Comparison of ENCODE assay signal across 8 mouse cellular contexts in the genomic region with DNA sequence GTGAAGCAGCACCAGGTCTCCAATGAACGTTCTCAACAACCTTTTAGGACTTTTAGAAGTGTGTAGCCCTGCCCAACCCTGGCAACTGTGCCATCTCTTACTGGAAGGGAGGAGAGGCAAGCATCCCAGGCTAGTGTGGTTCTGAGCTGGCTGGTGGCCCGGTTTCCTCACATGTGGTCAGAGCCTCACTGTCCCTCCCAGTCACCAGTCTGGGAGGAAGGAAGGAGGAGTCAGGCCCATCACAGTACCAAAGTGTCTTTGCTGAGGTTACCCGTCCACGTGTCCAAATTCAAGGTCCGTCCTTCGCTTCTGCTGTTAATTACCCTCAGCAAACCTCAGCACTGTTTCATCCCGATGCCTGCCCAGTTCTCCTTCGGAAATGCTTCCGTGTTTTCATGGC. TPM values are rescaled to one million over a fixed set of nuclear protein-coding genes. Genes with fewer than 3 reads are reported as not detected.
DNase-seq lines count a peak whose midpoint lies in the region; ATAC-seq and TF ChIP-seq lines count a peak whose summit lies in the region.

No protein-coding gene starts in this region.

- H3K27me3 ChIP-seq in E14TG2a.4 (ENCODE audit: insufficient read depth, low read length): peaks cover 17% of the 10 kb centered on the region
- no peaks in the 10 kb centered on the region for H3K27me3 ChIP-seq in embryonic facial prominence, embryonic 14.5 days (replicated peaks; ENCODE audit: control insufficient read depth, insufficient read depth, low read length)
- no peaks in the 10 kb centered on the region for H3K27me3 ChIP-seq in hindbrain, embryonic 14.5 days (ENCODE audit: control insufficient read depth, insufficient read depth, low read length)
- H3K27me3 ChIP-seq in limb, embryonic 14.5 days (ENCODE audit: control insufficient read depth, insufficient read depth, low read length): no peaks in the 10 kb centered on the region

- H3K4me2 ChIP-seq in embryonic facial prominence, embryonic 14.5 days (ENCODE audit: low read depth, low read length): peak overlapping the region; percentile 62
- H3K4me2 ChIP-seq in hindbrain, embryonic 14.5 days (replicated peaks): peak overlapping the region; percentile 49
- H3K4me2 ChIP-seq in limb, embryonic 14.5 days (replicated peaks; ENCODE audit: low read depth, low read length, severe bottlenecking): peak overlapping the region; percentile 55

- H3K36me3 ChIP-seq in E14TG2a.4 (ENCODE audit: insufficient read depth, low read length): no peaks in the 10 kb centered on the region
- H3K36me3 ChIP-seq in embryonic facial prominence, embryonic 14.5 days (ENCODE audit: control insufficient read depth, insufficient read depth, low read length): no peaks in the 10 kb centered on the region
- H3K36me3 ChIP-seq in hindbrain, embryonic 14.5 days (replicated peaks; ENCODE audit: control insufficient read depth, insufficient read depth): no peaks in the 10 kb centered on the region
- H3K36me3 ChIP-seq in limb, embryonic 14.5 days (ENCODE audit: control insufficient read depth, insufficient read depth, low read length): no peaks in the 10 kb centered on the region

- TF ChIP-seq CTCF in E14TG2a.4 (conservative IDR thresholded peaks at IDR 0.05; ENCODE audit: low read length): no peak

- peak overlapping the region; percentile 41 for H3K9ac ChIP-seq in embryonic facial prominence, embryonic 14.5 days (ENCODE audit: low read depth, low read length)
- H3K9ac ChIP-seq in hindbrain, embryonic 14.5 days: peak overlapping the region; percentile 35; the same call in 1 of the 2 replicates
- 0 out of 2 replicates have a peak overlapping the region, but pooled peaks have one; percentile 29 for H3K9ac ChIP-seq in limb, embryonic 14.5 days (ENCODE audit: low read depth, low read length, severe bottlenecking)

- no peak for TF ChIP-seq POLR2A in limb, embryonic 14.5 days (IDR thresholded peaks at IDR 0.05; ENCODE audit: borderline replicate concordance, extremely low read depth, insufficient read depth, insufficient read length)

- H3K4me3 ChIP-seq in E14TG2a.4 (replicated peaks; ENCODE audit: low read length): peak overlapping the region; percentile 75
- H3K4me3 ChIP-seq in embryonic facial prominence, embryonic 14.5 days (ENCODE audit: low read depth, low read length): peak overlapping the region; percentile 31
- H3K4me3 ChIP-seq in hindbrain, embryonic 14.5 days (replicated peaks; ENCODE audit: low read length): peak overlapping the region; percentile 17
- peak overlapping the region; percentile 32 for H3K4me3 ChIP-seq in limb, embryonic 14.5 days (replicated peaks; ENCODE audit: low read length)

- no peaks in the 10 kb centered on the region for H3K9me3 ChIP-seq in E14TG2a.4 (ENCODE audit: low read length)
- H3K9me3 ChIP-seq in embryonic facial prominence, embryonic 14.5 days (ENCODE audit: control insufficient read depth, low read length): no peaks in the 10 kb centered on the region
- H3K9me3 ChIP-seq in hindbrain, embryonic 14.5 days (ENCODE audit: control insufficient read depth, low read length): no peaks in the 10 kb centered on the region
- no peaks in the 10 kb centered on the region for H3K9me3 ChIP-seq in limb, embryonic 14.5 days (ENCODE audit: control insufficient read depth, low read length)

- ATAC-seq in embryonic facial prominence, embryonic 14.5 days (ENCODE audit: low read depth): peak; percentile 44
- peak; percentile 70; the same call in 1 of the 2 replicates for ATAC-seq in hindbrain, embryonic 14.5 days (ENCODE audit: low FRiP score)
- peak; percentile 39; the same call in 1 of the 2 replicates for ATAC-seq in limb, embryonic 14.5 days (ENCODE audit: low FRiP score, low read depth)
- 0 out of 2 replicates have a peak, but pooled peaks have one; percentile 13 for ATAC-seq in monocyte, adult 5-6 weeks (replicated peaks; ENCODE audit: insufficient number of reproducible peaks, low FRiP score, low TSS enrichment, poor library complexity, severe bottlenecking)
- no peak for ATAC-seq in CD4-positive, CD25-positive, alpha-beta regulatory T cell, adult 4 months

- peaks cover 55% of the 10 kb centered on the region for H3K4me1 ChIP-seq in E14TG2a.4 (replicated peaks; ENCODE audit: low read depth, low read length)
- peaks cover 24% of the 10 kb centered on the region for H3K4me1 ChIP-seq in embryonic facial prominence, embryonic 14.5 days (ENCODE audit: control insufficient read depth, insufficient read depth, low read length)
- H3K4me1 ChIP-seq in hindbrain, embryonic 14.5 days (replicated peaks; ENCODE audit: control insufficient read depth, insufficient read depth, low read length): peaks cover 12% of the 10 kb centered on the region
- H3K4me1 ChIP-seq in limb, embryonic 14.5 days (ENCODE audit: control insufficient read depth, insufficient read depth, low read length): peaks cover 14% of the 10 kb centered on the region

- peak; percentile 85 for DNase-seq in Muller cell, postnatal 12 days (ENCODE audit: inconsistent ontology term)
- peak; percentile 78 for DNase-seq in embryonic facial prominence, embryonic 14.5 days (ENCODE audit: low spot score)
- no peak for DNase-seq in hindbrain, embryonic 14.5 days (ENCODE audit: low spot score)
- peak; percentile 49 for DNase-seq in limb, embryonic 14.5 days (ENCODE audit: low spot score)
- no peak for DNase-seq in B cell, adult 2 months

- 26% methylated on average over 9 of the region's 9 CpGs for WGBS in embryonic facial prominence, embryonic 14.5 days
- WGBS in hindbrain, embryonic 14.5 days: 32% methylated on average over 9 of the region's 9 CpGs
- 26% methylated on average over 9 of the region's 9 CpGs for WGBS in limb, embryonic 14.5 days

- H3K27ac ChIP-seq in embryonic facial prominence, embryonic 14.5 days (replicated peaks; ENCODE audit: low read depth, low read length): peak overlapping the region; percentile 72
- H3K27ac ChIP-seq in hindbrain, embryonic 14.5 days: peak overlapping the region; percentile 41; the same call in 1 of the 2 replicates
- peak overlapping the region; percentile 61; the same call in 1 of the 2 replicates for H3K27ac ChIP-seq in limb, embryonic 14.5 days (replicated peaks; ENCODE audit: low read depth, low read length)

RNA-seq across cellular contexts. Expression of a gene that starts 12.2 kb away (rescaled TPM):
- 4.5 and 5.4 TPM in 2 replicates for polyA plus RNA-seq in embryonic facial prominence, embryonic 14.5 days (2014; fragmentation: Nextera tagmentation; extraction: Ambion mirVana)
- 2.9 and 6.0 TPM in 2 replicates for polyA plus RNA-seq in hindbrain, embryonic 14.5 days (2014; fragmentation: Nextera tagmentation; extraction: Ambion mirVana)
- 10.5 and 11.7 TPM in 2 replicates for polyA plus RNA-seq in limb, embryonic 14.5 days (2012; rRNA removed)
- polyA plus RNA-seq in limb, embryonic 14.5 days (2014; fragmentation: Nextera tagmentation; extraction: Ambion mirVana): 1.6 and 3.1 TPM in 2 replicates
- 0.19 to 0.53 TPM (median 0.49 TPM) in 3 replicates for total RNA-seq in monocyte, adult 5-6 weeks (2017)
- polyA plus RNA-seq in CD4-positive, CD25-positive, alpha-beta regulatory T cell, adult 4 months (2017; shearing (Covaris generic)): not detected

RNA-seq across cellular contexts. Expression of a gene that starts 36.0 kb away (rescaled TPM):
- polyA plus RNA-seq in embryonic facial prominence, embryonic 14.5 days (2014; fragmentation: Nextera tagmentation; extraction: Ambion mirVana): 1,005 and 1,158 TPM in 2 replicates
- 861 and 971 TPM in 2 replicates for polyA plus RNA-seq in hindbrain, embryonic 14.5 days (2014; fragmentation: Nextera tagmentation; extraction: Ambion mirVana)
- 826 and 988 TPM in 2 replicates for polyA plus RNA-seq in limb, embryonic 14.5 days (2012; rRNA removed)
- polyA plus RNA-seq in limb, embryonic 14.5 days (2014; fragmentation: Nextera tagmentation; extraction: Ambion mirVana): 1,025 and 1,058 TPM in 2 replicates
- 498 to 575 TPM (median 546 TPM) in 3 replicates for total RNA-seq in monocyte, adult 5-6 weeks (2017)
- 1,000 to 10,000 TPM in 1 of 2 experiments, 100 to 1,000 TPM in 1; 810 to 1,266 TPM for polyA plus RNA-seq in CD4-positive, CD25-positive, alpha-beta regulatory T cell, adult 4 months (2017; shearing (Covaris generic))

RNA-seq across cellular contexts. Expression of a gene that starts 58.4 kb away (rescaled TPM):
- 10.0 and 12.3 TPM in 2 replicates for polyA plus RNA-seq in embryonic facial prominence, embryonic 14.5 days (2014; fragmentation: Nextera tagmentation; extraction: Ambion mirVana)
- polyA plus RNA-seq in hindbrain, embryonic 14.5 days (2014; fragmentation: Nextera tagmentation; extraction: Ambion mirVana): 11.4 and 11.6 TPM in 2 replicates
- 5.1 and 6.1 TPM in 2 replicates for polyA plus RNA-seq in limb, embryonic 14.5 days (2012; rRNA removed)
- 8.2 and 9.4 TPM in 2 replicates for polyA plus RNA-seq in limb, embryonic 14.5 days (2014; fragmentation: Nextera tagmentation; extraction: Ambion mirVana)
- 0.57 to 5.4 TPM (median 0.85 TPM) in 3 replicates for total RNA-seq in monocyte, adult 5-6 weeks (2017)
- 1 to 10 TPM; 6.4 to 7.2 TPM for polyA plus RNA-seq in CD4-positive, CD25-positive, alpha-beta regulatory T cell, adult 4 months (2017; shearing (Covaris generic))

RNA-seq across cellular contexts. Expression of a gene that starts 58.6 kb away (rescaled TPM):
- polyA plus RNA-seq in embryonic facial prominence, embryonic 14.5 days (2014; fragmentation: Nextera tagmentation; extraction: Ambion mirVana): 18.3 and 19.4 TPM in 2 replicates
- polyA plus RNA-seq in hindbrain, embryonic 14.5 days (2014; fragmentation: Nextera tagmentation; extraction: Ambion mirVana): 28.9 and 29.9 TPM in 2 replicates
- 13.6 and 13.9 TPM in 2 replicates for polyA plus RNA-seq in limb, embryonic 14.5 days (2012; rRNA removed)
- polyA plus RNA-seq in limb, embryonic 14.5 days (2014; fragmentation: Nextera tagmentation; extraction: Ambion mirVana): 19.2 and 20.5 TPM in 2 replicates
- total RNA-seq in monocyte, adult 5-6 weeks (2017): 12.7 to 31.5 TPM (median 27.3 TPM) in 3 replicates
- polyA plus RNA-seq in CD4-positive, CD25-positive, alpha-beta regulatory T cell, adult 4 months (2017; shearing (Covaris generic)): 10 to 100 TPM; 42.0 to 61.6 TPM

Comparison
In these comparisons a context has a peak if more than half of its experiments do, and no peak if none do; other contexts are left out.
1. H3K4me3 ChIP-seq: peak in every context shown above with its lines; median percentile 75 in E14TG2a.4; 32 in limb, embryonic 14.5 days; 31 in embryonic facial prominence, embryonic 14.5 days; 17 in hindbrain, embryonic 14.5 days.
2. DNase-seq: peak in Muller cell, postnatal 12 days (single experiment), embryonic facial prominence, embryonic 14.5 days (single experiment) and limb, embryonic 14.5 days (single experiment); none in hindbrain, embryonic 14.5 days (single experiment) and B cell, adult 2 months (0 of 2).
3. Peak in every context shown above with its lines, with median percentiles within 50 percentile points of each other: H3K27ac ChIP-seq, H3K4me2 ChIP-seq and H3K9ac ChIP-seq.